Mouse (Mus musculus) lung, adult 2 months (tissue): ENCODE results near the gene Pcnx.

Experiments used
- CTCF ChIP-seq: fragments of 200-500 bp; IDR thresholded peaks from 2 replicates; pipeline ENCODE4 v1.5.1; 2011; ENCODE audit warnings: mild to moderate bottlenecking, low read length, control low read depth; ENCODE audit not compliant: insufficient read depth
- POLR2A ChIP-seq: fragments of 200-500 bp; IDR thresholded peaks from 2 replicates; pipeline ENCODE4 v1.6.1; 2011; ENCODE audit warnings: low read depth, mild to moderate bottlenecking, control low read depth, low read length, borderline replicate concordance; ENCODE audit errors: extremely low read depth

DNA sequence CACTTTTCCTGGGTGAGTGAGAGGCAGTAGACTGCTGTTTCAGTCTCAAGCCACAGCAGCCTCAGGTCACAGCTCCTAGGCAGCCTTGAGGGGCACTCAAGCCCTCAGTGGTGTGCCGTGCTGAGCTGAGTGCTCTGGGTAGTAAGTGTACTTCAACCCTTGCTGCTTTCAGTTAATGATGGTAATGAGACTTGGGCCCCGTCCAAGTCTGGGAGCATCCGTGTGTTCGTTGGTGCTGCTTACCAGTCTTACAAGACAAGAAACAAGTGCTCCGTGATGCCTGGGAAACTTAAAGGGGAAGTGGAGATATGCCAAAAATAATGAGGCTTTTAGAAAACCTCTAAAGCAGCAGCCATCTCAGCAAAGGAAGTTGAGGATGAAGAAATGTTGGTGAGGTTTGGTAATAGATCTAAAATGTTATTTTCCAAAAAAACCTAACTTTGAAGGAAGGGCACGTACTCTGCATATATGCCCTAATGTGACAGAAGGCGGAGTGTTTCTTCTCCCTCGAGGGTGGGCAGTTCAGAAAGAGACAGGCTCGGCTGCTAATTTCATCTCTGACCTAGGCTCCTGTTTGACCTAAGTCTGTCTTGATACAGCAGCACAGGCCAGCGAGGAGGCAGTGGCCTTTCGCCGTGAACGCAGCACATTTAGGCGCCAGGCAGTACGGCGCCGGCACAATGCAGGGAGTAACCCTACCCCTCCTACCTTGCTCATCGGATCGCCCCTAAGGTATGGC, 68.0 kb downstream of the Pcnx start:
- TF ChIP-seq CTCF (no peak), POLR2A (no peak)
